Mouse (Mus musculus) right cerebral cortex, postnatal 36 days (tissue): ENCODE measurements at regions not wholly inside any gene's neighbourhood (a gene's known extent, or its start where the extent isn't known, plus 50 kb on each side); places are given as distances from the start of the nearest gene placed in this dataset.
"Not testable (repeated sequence)": the region's sequence is repeated elsewhere in the genome, so short reads cannot be mapped to it uniquely, and the experiment has no call there.

Source experiments
- DNase-seq, 2 experiments: peaks; one replicate each; pipeline ENCODE4 v3.0.0; 2022; ENCODE audit warnings: low spot score in 2 of 2, mixed read lengths in 1 of 2

GRCm38 (mm10) chr12:33496306-33496705 is 66.9 kb downstream of the Twistnb start:
- no peak for DNase-seq

- DNase-seq, result peak in 1 of 2 experiments; percentile 4
Observed at GRCm38 (mm10) chr12:33497319-33497892, 68.0 kb downstream of the Twistnb start.

DNA sequence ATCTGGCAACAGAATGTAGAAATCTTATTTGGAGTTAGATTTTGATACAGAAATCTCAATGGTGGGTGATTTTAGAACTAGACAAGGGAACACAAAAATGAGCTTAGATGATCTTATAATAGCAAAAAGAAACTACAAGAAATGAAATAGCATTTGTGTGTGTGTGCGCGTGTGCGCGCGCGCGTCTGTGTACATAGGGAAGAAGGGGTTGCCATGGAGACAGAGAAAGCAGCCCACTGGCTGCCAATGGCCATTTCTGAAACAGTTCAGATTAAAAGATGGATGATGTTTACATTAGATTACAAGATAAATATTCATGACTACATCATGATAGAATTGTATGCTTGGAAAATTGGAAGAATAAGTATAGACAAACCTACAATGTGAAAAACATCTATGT is 112.1 kb downstream of the Twistnb start:
- peak; percentile 2 to 4 for DNase-seq

- DNase-seq, result not testable (repeated sequence)
Observed at GRCm38 (mm10) chr12:33551660-33552059, 122.2 kb downstream of the Twistnb start.

DNA sequence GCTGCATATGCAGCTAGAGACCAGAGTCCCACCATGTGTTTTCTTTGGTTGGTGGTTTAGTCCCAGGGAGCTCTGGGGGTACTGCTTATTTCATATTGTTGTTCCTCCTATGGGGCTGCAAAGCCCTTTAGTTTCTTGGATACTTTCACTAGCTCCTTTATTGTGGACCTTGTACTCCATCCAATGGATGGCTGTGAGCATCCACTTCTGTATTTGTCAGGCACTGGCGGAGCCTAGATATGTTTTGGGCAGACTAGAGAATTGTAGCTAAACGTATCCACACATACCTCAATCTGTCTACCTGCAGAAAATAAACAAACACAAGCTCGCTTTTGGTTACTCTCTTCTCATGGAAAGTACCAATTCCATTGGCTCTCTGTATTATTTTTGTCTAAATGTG is 122.8 kb downstream of the Twistnb start:
- DNase-seq, result no peak

- no peak for DNase-seq
Observed at GRCm38 (mm10) chr12:33552651-33553050, 123.2 kb downstream of the Twistnb start.

GRCm38 (mm10) chr12:33553731-33554130 is 124.3 kb downstream of the Twistnb start:
- DNase-seq, result no peak

DNA sequence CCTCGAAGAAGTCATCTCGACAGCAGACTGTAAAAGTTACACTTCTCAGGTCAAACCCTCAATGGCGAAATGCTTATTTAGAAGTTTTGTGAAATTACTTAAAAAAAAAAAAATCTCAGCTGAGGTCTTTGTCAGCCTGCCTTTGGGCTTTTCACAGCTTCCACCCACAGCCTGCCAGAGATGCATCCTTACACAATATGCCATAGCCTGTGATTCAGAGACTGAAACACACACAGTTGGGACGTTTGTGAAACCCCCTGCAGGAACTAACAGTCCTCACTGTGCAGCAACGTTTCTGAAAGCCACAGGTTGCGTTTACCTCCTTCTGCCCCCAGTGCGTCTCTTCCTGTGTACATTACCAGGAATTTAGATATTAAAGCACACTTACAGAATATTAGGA is 131.7 kb downstream of the Twistnb start:
- peak in 1 of 2 experiments; percentile 3 for DNase-seq

- DNase-seq, result no peak
Observed at GRCm38 (mm10) chr12:33577877-33578428, 148.5 kb downstream of the Twistnb start.

GRCm38 (mm10) chr12:33580809-33581208 is 151.4 kb downstream of the Twistnb start:
- no peak for DNase-seq

DNA sequence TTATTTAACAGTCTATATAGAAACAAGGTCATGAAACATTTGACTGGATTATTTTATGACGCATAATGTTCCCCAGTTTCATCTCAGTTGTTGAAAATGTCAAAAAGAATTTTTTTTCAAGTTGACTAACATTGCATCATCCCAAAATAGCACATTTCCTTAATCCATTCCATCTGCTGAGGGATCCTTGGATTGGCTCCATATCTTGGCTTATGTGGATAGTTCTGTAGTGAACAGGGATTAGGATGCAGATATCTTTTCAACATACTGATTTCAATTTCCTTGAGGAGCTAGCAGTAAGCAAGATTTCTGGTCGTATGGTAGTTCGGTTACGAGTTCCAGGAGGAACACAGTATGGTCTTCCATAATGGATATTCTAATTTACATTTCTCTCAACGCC is 161.6 kb downstream of the Twistnb start:
- DNase-seq, result no peak

- no peak for DNase-seq
Observed at GRCm38 (mm10) chr12:33592431-33592911, 163.0 kb downstream of the Twistnb start.

GRCm38 (mm10) chr12:33592938-33593337 is 163.5 kb downstream of the Twistnb start:
- DNase-seq, result no peak

- no peak for DNase-seq
Observed at GRCm38 (mm10) chr12:33593685-33594084, 164.2 kb downstream of the Twistnb start.

GRCm38 (mm10) chr12:33605393-33605792 is 176.0 kb downstream of the Twistnb start:
- DNase-seq, result no peak

DNA sequence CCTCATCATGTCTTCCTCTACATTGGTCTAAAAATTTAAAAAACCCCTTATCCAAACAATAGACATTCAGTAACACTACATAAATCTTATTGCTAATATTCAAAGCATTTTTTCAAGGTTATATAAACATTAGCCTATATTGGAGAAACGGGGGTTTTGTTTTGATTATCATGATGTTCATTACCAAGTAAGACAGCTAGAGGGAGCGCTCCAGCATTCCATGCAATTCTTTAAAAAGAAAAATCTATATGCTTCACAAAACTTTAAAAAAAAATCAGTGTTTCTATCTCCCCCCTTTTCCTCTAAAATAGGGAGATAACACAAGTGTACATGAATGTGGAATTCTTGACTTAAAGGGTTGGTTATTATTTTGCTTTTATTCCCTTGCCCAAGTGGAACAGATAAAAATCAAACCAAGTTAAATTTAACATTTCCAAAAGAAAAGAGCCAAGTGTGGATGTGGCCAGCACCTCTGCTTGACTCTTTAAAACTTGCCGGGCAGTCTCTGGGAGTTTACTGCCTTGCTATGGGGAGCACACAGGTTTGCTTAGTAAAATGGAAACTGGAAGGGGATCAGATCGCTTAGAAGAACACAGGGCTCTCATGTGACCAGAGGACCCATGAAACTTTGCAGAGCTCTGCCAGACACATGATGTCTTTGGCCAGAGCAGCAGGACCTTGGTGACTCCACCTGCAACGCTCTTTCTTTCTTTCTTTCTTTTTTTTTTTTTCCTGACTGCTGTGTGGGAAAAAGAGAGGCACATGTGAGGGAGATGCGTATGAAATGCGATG is 178.6 kb downstream of the Twistnb start:
- DNase-seq, result no peak

- no peak for DNase-seq
Observed at GRCm38 (mm10) chr12:33612378-33612777, 182.9 kb downstream of the Twistnb start.

DNA sequence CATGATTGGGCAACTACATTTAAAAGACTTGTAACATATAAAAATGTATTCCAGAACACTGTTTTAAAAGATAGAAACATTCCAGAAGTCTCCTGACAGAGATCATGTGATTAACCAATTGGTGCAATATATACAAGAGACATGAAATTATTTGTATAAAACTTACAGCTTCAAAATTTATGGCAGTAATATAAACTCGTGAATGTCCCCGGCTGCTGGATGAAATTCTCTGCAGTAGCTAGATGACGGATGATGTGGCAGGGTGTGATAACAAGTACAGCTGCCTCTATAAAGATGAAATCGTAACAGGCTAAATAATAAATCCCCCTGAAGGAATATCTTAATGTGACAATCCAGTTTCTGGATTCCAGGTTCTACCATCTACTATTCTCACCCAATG is 191.0 kb downstream of the Twistnb start:
- no peak for DNase-seq

GRCm38 (mm10) chr12:33626092-33626882 is 196.9 kb downstream of the Twistnb start:
- no peak for DNase-seq

DNA sequence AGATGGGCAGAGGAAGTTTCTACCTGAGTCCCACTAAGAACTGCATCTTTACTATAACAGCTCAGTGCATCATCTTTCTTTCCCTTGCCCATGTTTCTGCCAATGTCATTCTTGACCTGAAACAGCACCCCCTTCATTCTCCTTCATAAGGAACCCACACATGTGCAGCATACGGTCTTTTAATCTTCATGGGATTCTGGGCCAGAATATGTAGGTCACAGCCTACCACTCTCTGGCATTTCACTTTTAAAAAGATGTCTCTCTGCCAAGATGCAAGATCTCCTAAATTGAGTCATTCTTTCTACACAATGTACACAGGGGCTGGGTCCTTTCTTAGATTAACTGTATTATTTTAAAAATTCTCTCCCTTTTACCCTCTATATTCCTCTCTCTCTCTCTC is 223.2 kb downstream of the Twistnb start:
- DNase-seq, result peak in 1 of 2 experiments; percentile 4

- no peak for DNase-seq
Observed at GRCm38 (mm10) chr12:33675508-33675907, 246.1 kb downstream of the Twistnb start.

GRCm38 (mm10) chr12:33692870-33693269 is 235.4 kb upstream of the Ferd3l start:
- DNase-seq, result no peak
